11 mouse cellular contexts compared by ENCODE assay signal in the genomic region with DNA sequence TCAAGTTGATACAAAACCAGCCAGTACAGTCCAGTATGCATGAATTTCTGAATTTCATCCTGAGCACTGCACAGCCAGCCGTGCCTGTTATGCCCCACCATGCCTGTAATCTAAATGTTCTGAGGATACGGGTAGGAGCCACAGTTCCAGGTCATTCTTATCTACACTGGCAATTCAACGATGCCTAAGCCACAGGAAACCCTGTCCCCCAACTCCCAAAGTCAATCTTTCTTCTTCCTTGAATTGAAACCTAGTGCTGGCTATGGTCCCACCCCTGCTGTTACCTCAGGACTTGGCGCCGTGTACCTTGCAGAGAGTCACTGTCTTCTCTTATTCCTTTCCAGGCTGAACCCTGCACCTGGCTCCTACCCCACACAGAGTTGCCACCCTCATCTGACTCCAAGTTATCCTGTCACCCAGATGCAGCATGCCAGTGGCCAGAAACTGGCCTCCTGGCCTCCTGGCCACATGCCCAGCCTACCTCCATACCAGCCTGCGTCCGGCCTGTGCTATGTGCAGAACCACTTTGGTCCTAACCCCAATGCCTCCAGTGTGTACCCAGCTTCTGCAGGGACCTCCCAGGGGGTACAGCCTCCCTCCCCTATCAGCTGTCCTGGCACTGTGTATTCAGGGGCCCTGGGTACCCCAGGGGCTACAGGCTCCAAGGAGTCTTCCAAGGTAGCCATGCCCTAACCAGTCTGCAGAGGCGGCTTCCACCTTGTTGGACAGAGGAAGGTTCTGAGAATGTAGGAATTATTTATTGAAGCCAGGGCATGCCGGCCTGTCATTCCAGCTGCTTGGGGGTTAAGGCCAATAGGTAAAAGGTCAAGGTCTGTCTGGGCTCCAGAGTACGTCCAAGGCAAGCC. TPM values are rescaled to one million over a fixed set of nuclear protein-coding genes. Genes with fewer than 3 reads are reported as not detected.
DNase-seq lines count a peak whose midpoint lies in the region; ATAC-seq and TF ChIP-seq lines count a peak whose summit lies in the region.
"Had no signal": no experiment of that assay in that cellular context is flagged by ENCODE, and none has a peak within 500 bp of the region (broad histone marks: within the 10 kb centered on the region; RNA-seq: fewer than 3 reads in every experiment).

No protein-coding gene starts in this region.

- no peak overlapping the region for H3K27ac ChIP-seq in kidney, postnatal 0 days
- H3K27ac ChIP-seq in midbrain, embryonic 10.5 days (replicated peaks): no peak overlapping the region
- H3K27ac ChIP-seq: neural tube, embryonic 13.5 days had no signal

- no peak for ATAC-seq in megakaryocyte, adult 5-6 weeks (ENCODE audit: poor library complexity, severe bottlenecking)
- peak; percentile 64 for ATAC-seq in kidney, postnatal 0 days (replicated peaks; ENCODE audit: low FRiP score, low read depth)
- ATAC-seq: inflammation-experienced regulatory T-cells, adult 6 months had no signal

- peak overlapping the region; percentile 65 for H3K4me3 ChIP-seq in megakaryocyte, embryonic 14.5 days (replicated peaks)
- H3K4me3 ChIP-seq in kidney, postnatal 0 days (replicated peaks; ENCODE audit: low read depth, low read length): no peak overlapping the region
- no peak overlapping the region for H3K4me3 ChIP-seq in midbrain, embryonic 10.5 days
- H3K4me3 ChIP-seq: neural tube, embryonic 13.5 days had no signal

- TF ChIP-seq CTCF in kidney, postnatal 0 days (IDR thresholded peaks at IDR 0.05; ENCODE audit: low read depth): no peak

- peaks cover 70% of the 10 kb centered on the region for H3K4me1 ChIP-seq in megakaryocyte, embryonic 14.5 days
- H3K4me1 ChIP-seq in kidney, postnatal 0 days (replicated peaks; ENCODE audit: insufficient read depth, low read length): no peaks in the 10 kb centered on the region
- H3K4me1 ChIP-seq in midbrain, embryonic 10.5 days: 0 out of 2 replicates have a peak, but pooled peaks cover 3% of the 10 kb centered on the region
- H3K4me1 ChIP-seq: neural tube, embryonic 13.5 days had no signal

- DNase-seq in cerebellum, adult 11-12 months: peak; percentile 24
- DNase-seq in cerebellum, postnatal 4 days (ENCODE audit: low spot score in 2 of 2): no peak
- no peak for DNase-seq in kidney, postnatal 0 days (ENCODE audit: low spot score)
- DNase-seq in skeletal muscle tissue, adult 2 months (ENCODE audit: low read depth, low spot score): peak; percentile 35
- no peak for DNase-seq in left cerebral cortex, adult 9 months (ENCODE audit: low spot score in 2 of 2)
- DNase-seq in midbrain, embryonic 10.5 days (ENCODE audit: low spot score): no peak
- DNase-seq: thymus, adult 2 months had no signal

- no peak overlapping the region for H3K4me2 ChIP-seq in kidney, postnatal 0 days (ENCODE audit: low read length)
- H3K4me2 ChIP-seq: neural tube, embryonic 13.5 days had no signal

- no peaks in the 10 kb centered on the region for H3K9me3 ChIP-seq in megakaryocyte, embryonic 14.5 days
- no peaks in the 10 kb centered on the region for H3K9me3 ChIP-seq in kidney, postnatal 0 days (replicated peaks; ENCODE audit: low read length)
- no peaks in the 10 kb centered on the region for H3K9me3 ChIP-seq in midbrain, embryonic 10.5 days (replicated peaks)
- H3K9me3 ChIP-seq: neural tube, embryonic 13.5 days had no signal

- H3K36me3 ChIP-seq in megakaryocyte, embryonic 14.5 days (replicated peaks; ENCODE audit: low read length): peaks cover 60% of the 10 kb centered on the region
- H3K36me3 ChIP-seq in kidney, postnatal 0 days (ENCODE audit: insufficient read depth, low read length): peaks cover 9% of the 10 kb centered on the region
- H3K36me3 ChIP-seq in midbrain, embryonic 10.5 days: peaks cover 55% of the 10 kb centered on the region

- peaks cover 6% of the 10 kb centered on the region for H3K27me3 ChIP-seq in megakaryocyte, embryonic 14.5 days (replicated peaks)
- no peaks in the 10 kb centered on the region for H3K27me3 ChIP-seq in kidney, postnatal 0 days (ENCODE audit: insufficient read depth, low read length)
- H3K27me3 ChIP-seq in midbrain, embryonic 10.5 days (ENCODE audit: low read depth, poor library complexity, severe bottlenecking): no peaks in the 10 kb centered on the region
- H3K27me3 ChIP-seq: neural tube, embryonic 13.5 days had no signal

- no peak overlapping the region for H3K9ac ChIP-seq in kidney, postnatal 0 days (ENCODE audit: low read depth, low read length)
- H3K9ac ChIP-seq: neural tube, embryonic 13.5 days had no signal

- WGBS in kidney, postnatal 0 days: 79% methylated on average over 10 of the region's 10 CpGs
- 85% methylated on average over 10 of the region's 10 CpGs for WGBS in midbrain, embryonic 10.5 days

RNA-seq across cellular contexts. Expression of gene Rhbdd2, which starts 10.5 kb away (rescaled TPM):
- 12.9 and 48.0 TPM in 2 replicates for polyA plus RNA-seq in megakaryocyte, embryonic 14.5 days (2012; ENCODE audit: insufficient read depth, low replicate concordance)
- 3.8 and 8.6 TPM in 2 replicates for total RNA-seq in megakaryocyte, adult 5-6 weeks (2015)
- total RNA-seq in megakaryocyte, adult 5-6 weeks (2017): 1.8 and 3.4 TPM in 2 replicates
- 54.2 and 55.9 TPM in 2 replicates for polyA plus RNA-seq in kidney, postnatal 0 days (2015; fragmentation: Nextera tagmentation; extraction: Ambion mirVana)
- polyA plus RNA-seq in midbrain, embryonic 10.5 days (2016; fragmentation: Nextera tagmentation; extraction: Ambion mirVana): 61.9 and 65.4 TPM in 2 replicates

RNA-seq across cellular contexts. Expression of gene Por, which starts 26.9 kb away (rescaled TPM):
- 112 and 330 TPM in 2 replicates for polyA plus RNA-seq in megakaryocyte, embryonic 14.5 days (2012; ENCODE audit: insufficient read depth, low replicate concordance)
- total RNA-seq in megakaryocyte, adult 5-6 weeks (2015): 29.6 and 31.1 TPM in 2 replicates
- 45.9 and 49.7 TPM in 2 replicates for total RNA-seq in megakaryocyte, adult 5-6 weeks (2017)
- 86.4 and 92.2 TPM in 2 replicates for polyA plus RNA-seq in kidney, postnatal 0 days (2015; fragmentation: Nextera tagmentation; extraction: Ambion mirVana)
- 114 and 145 TPM in 2 replicates for polyA plus RNA-seq in midbrain, embryonic 10.5 days (2016; fragmentation: Nextera tagmentation; extraction: Ambion mirVana)

Comparison
In these comparisons a context has a peak if more than half of its experiments do, and no peak if none do; other contexts are left out.
1. DNase-seq: peak in cerebellum, adult 11-12 months (single experiment) and skeletal muscle tissue, adult 2 months (single experiment); none in cerebellum, postnatal 4 days (0 of 2), kidney, postnatal 0 days (single experiment), left cerebral cortex, adult 9 months (0 of 2) and midbrain, embryonic 10.5 days (single experiment).